Comparison of ENCODE assay signal across 8 mouse cellular contexts in genomic region chr7:65692883-65693282, GRCm38 (mm10). TPM values are rescaled to one million over a fixed set of nuclear protein-coding genes. Genes with fewer than 3 reads are reported as not detected.
DNase-seq lines count a peak whose midpoint lies in the region; ATAC-seq and TF ChIP-seq lines count a peak whose summit lies in the region.

No protein-coding gene starts in this region.

- H3K79me2 ChIP-seq in MEL (ENCODE audit: control insufficient read depth, insufficient read depth, low read length, poor library complexity), result peaks cover 9% of the 10 kb centered on the region

- TF ChIP-seq POLR2A in cerebellum, adult 2 months (IDR thresholded peaks at IDR 0.05; ENCODE audit: borderline replicate concordance, insufficient read depth, low read length), result no peak
- TF ChIP-seq POLR2A in MEL (IDR thresholded peaks at IDR 0.05; ENCODE audit: control insufficient read depth in 1 of 2, insufficient read depth in 1 of 2, low read depth in 1 of 2, low read length in 2 of 2, poor library complexity in 1 of 2), result no peak

- no peak for TF ChIP-seq CTCF in cerebellum, adult 2 months (IDR thresholded peaks at IDR 0.05; ENCODE audit: borderline replicate concordance, insufficient read depth, low read depth, low read length)
- no peak for TF ChIP-seq CTCF in MEL (IDR thresholded peaks at IDR 0.05 in 2 of 3, conservative IDR thresholded peaks at IDR 0.05 in 1 of 3; ENCODE audit: control insufficient read depth in 1 of 3, insufficient read depth in 1 of 3, low read depth in 2 of 3, low read length in 3 of 3, poor library complexity in 1 of 3, severe bottlenecking in 1 of 3)

- peak overlapping the region; percentile 92 for H3K4me3 ChIP-seq in cerebellum, adult 2 months (replicated peaks; ENCODE audit: insufficient read depth, low read depth, low read length)
- peak overlapping the region; percentile 79 to 97 for H3K4me3 ChIP-seq in MEL (ENCODE audit: control insufficient read depth in 1 of 2, insufficient read depth in 1 of 2, low read depth in 2 of 2, low read length in 2 of 2)
- H3K4me3 ChIP-seq in hindbrain, embryonic 14.5 days (replicated peaks; ENCODE audit: low read length), result peak overlapping the region; percentile 85
- peak overlapping the region; percentile 79 for H3K4me3 ChIP-seq in limb, embryonic 15.5 days
- peak overlapping the region; percentile 90 for H3K4me3 ChIP-seq in midbrain, embryonic 16.5 days (ENCODE audit: low read depth, low read length)

- H3K4me2 ChIP-seq in hindbrain, embryonic 14.5 days (replicated peaks), result peak overlapping the region; percentile 72
- H3K4me2 ChIP-seq in limb, embryonic 15.5 days, result peak overlapping the region; percentile 75
- peak overlapping the region; percentile 59 for H3K4me2 ChIP-seq in midbrain, embryonic 16.5 days (ENCODE audit: low read length)

- peaks cover 0 to 4% of the 10 kb centered on the region in 2 experiments; a peak in 3 of 4 replicates for H3K36me3 ChIP-seq in MEL (ENCODE audit: control insufficient read depth in 1 of 2, insufficient read depth in 2 of 2, low read length in 2 of 2)
- H3K36me3 ChIP-seq in hindbrain, embryonic 14.5 days (replicated peaks; ENCODE audit: control insufficient read depth, insufficient read depth), result peaks cover 34% of the 10 kb centered on the region
- peaks cover 27% of the 10 kb centered on the region for H3K36me3 ChIP-seq in limb, embryonic 15.5 days
- H3K36me3 ChIP-seq in midbrain, embryonic 16.5 days (ENCODE audit: control insufficient read depth, insufficient read depth, low read length), result peaks cover 8% of the 10 kb centered on the region; the same call in 1 of the 2 replicates

- H3K27ac ChIP-seq in cerebellum, adult 2 months (ENCODE audit: insufficient read depth, low read length), result peak overlapping the region; percentile 11; the same call in 1 of the 2 replicates
- no peak overlapping the region for H3K27ac ChIP-seq in MEL (ENCODE audit: control insufficient read depth, low read depth, low read length)
- H3K27ac ChIP-seq in hindbrain, embryonic 14.5 days, result peak overlapping the region; percentile 85
- H3K27ac ChIP-seq in limb, embryonic 15.5 days, result peak overlapping the region; percentile 77
- H3K27ac ChIP-seq in midbrain, embryonic 16.5 days (ENCODE audit: low read length), result peak overlapping the region; percentile 90

- TF ChIP-seq RAD21 in MEL (IDR thresholded peaks at IDR 0.05; ENCODE audit: low read depth, low read length), result no peak

- peak overlapping the region; percentile 68 for H3K9ac ChIP-seq in MEL (ENCODE audit: control insufficient read depth, low read depth, low read length, poor library complexity, severe bottlenecking)
- peak overlapping the region; percentile 86 for H3K9ac ChIP-seq in hindbrain, embryonic 14.5 days
- H3K9ac ChIP-seq in limb, embryonic 15.5 days, result peak overlapping the region; percentile 68
- H3K9ac ChIP-seq in midbrain, embryonic 16.5 days (ENCODE audit: low read depth, low read length), result peak overlapping the region; percentile 90

- H3K9me3 ChIP-seq in MEL (replicated peaks; ENCODE audit: insufficient read depth, low read length), result no peaks in the 10 kb centered on the region
- H3K9me3 ChIP-seq in hindbrain, embryonic 14.5 days (ENCODE audit: control insufficient read depth, low read length), result no peaks in the 10 kb centered on the region
- H3K9me3 ChIP-seq in limb, embryonic 15.5 days, result no peaks in the 10 kb centered on the region
- H3K9me3 ChIP-seq in midbrain, embryonic 16.5 days (replicated peaks; ENCODE audit: control insufficient read depth, low read length, poor library complexity, severe bottlenecking), result no peaks in the 10 kb centered on the region

- 0 out of 2 replicates have a peak, but pooled peaks cover 1% of the 10 kb centered on the region for H3K27me3 ChIP-seq in cerebellum, adult 2 months (ENCODE audit: control insufficient read depth, insufficient read depth, low read length)
- H3K27me3 ChIP-seq in MEL (ENCODE audit: control insufficient read depth in 1 of 2, insufficient read depth in 2 of 2, low read length in 2 of 2), result no peaks in the 10 kb centered on the region
- H3K27me3 ChIP-seq in hindbrain, embryonic 14.5 days (ENCODE audit: control insufficient read depth, insufficient read depth, low read length), result no peaks in the 10 kb centered on the region
- no peaks in the 10 kb centered on the region for H3K27me3 ChIP-seq in limb, embryonic 15.5 days
- no peaks in the 10 kb centered on the region for H3K27me3 ChIP-seq in midbrain, embryonic 16.5 days (ENCODE audit: control insufficient read depth, insufficient read depth, low read depth, low read length)

- peak; percentile 5; the same call in 1 of the 2 replicates for ATAC-seq in hindbrain, embryonic 14.5 days (ENCODE audit: low FRiP score)
- peak; percentile 9; the same call in 1 of the 2 replicates for ATAC-seq in limb, embryonic 15.5 days (ENCODE audit: insufficient number of reproducible peaks, low FRiP score, low TSS enrichment, low read depth)
- no peak for ATAC-seq in midbrain, embryonic 16.5 days

- WGBS in cerebellum, adult 2 months, result 2% methylated on average over 10 of the region's 10 CpGs
- 1% methylated on average over 10 of the region's 10 CpGs for WGBS in hindbrain, embryonic 14.5 days
- 1% methylated on average over 10 of the region's 10 CpGs for WGBS in limb, embryonic 15.5 days
- WGBS in midbrain, embryonic 16.5 days, result 2% methylated on average over 10 of the region's 10 CpGs

- no peaks in the 10 kb centered on the region for H3K4me1 ChIP-seq in cerebellum, adult 2 months (ENCODE audit: control insufficient read depth, insufficient read depth, low read length)
- H3K4me1 ChIP-seq in MEL (ENCODE audit: control insufficient read depth in 1 of 2, insufficient read depth in 2 of 2, low read length in 2 of 2), result peaks cover 0 to 6% of the 10 kb centered on the region in 2 experiments; a peak in 2 of 4 replicates
- H3K4me1 ChIP-seq in hindbrain, embryonic 14.5 days (replicated peaks; ENCODE audit: control insufficient read depth, insufficient read depth, low read length), result peaks cover 15% of the 10 kb centered on the region
- H3K4me1 ChIP-seq in limb, embryonic 15.5 days, result peaks cover 18% of the 10 kb centered on the region
- peaks cover 12% of the 10 kb centered on the region for H3K4me1 ChIP-seq in midbrain, embryonic 16.5 days (ENCODE audit: control insufficient read depth, insufficient read depth, low read length)

- TF ChIP-seq EP300 in MEL (IDR thresholded peaks at IDR 0.05; ENCODE audit: low read depth in 1 of 2, low read length in 2 of 2), result no peak

- no peak for DNase-seq in cerebellum, adult 2 months
- DNase-seq in cerebellum, adult 9-11 months, result no peak
- DNase-seq in MEL (ENCODE audit: low read depth, low spot score), result peak; percentile 6
- DNase-seq in hindbrain, embryonic 14.5 days (ENCODE audit: low spot score), result no peak
- DNase-seq in frontal cortex, postnatal 10 days (ENCODE audit: low spot score in 2 of 2), result no peak
- no peak for DNase-seq in cerebellum, adult 9-10 months

TF ChIP-seq in MEL, 35 proteins besides CTCF, POLR2A, EP300 and RAD21:
- no peak for TF ChIP-seq MEF2A (IDR thresholded peaks at IDR 0.05; ENCODE audit: extremely low read depth, insufficient replicate concordance, low read depth, low read length, poor library complexity, severe bottlenecking)
- no peak for TF ChIP-seq MXI1 (IDR thresholded peaks at IDR 0.05; ENCODE audit: low read depth, low read length)
- no peak for TF ChIP-seq UBTF (IDR thresholded peaks at IDR 0.05; ENCODE audit: borderline replicate concordance, insufficient read depth, low read depth, low read length)
- TF ChIP-seq TBP (IDR thresholded peaks at IDR 0.05; ENCODE audit: low read depth, low read length), result no peak
- no peak for TF ChIP-seq GABPA (IDR thresholded peaks at IDR 0.05; ENCODE audit: low read depth, low read length)
- no peak for TF ChIP-seq TCF12 (IDR thresholded peaks at IDR 0.05; ENCODE audit: low read depth, low read length)
- no peak for TF ChIP-seq GATA1 (IDR thresholded peaks at IDR 0.05; ENCODE audit: low read depth, low read length)

RNA-seq across cellular contexts. Expression of gene Tm2d3, which starts 1.9 kb away (rescaled TPM):
- 142 and 151 TPM in 2 replicates for polyA plus RNA-seq in cerebellum, adult 2 months (2012; rRNA removed)
- total RNA-seq in MEL (2012; rRNA removed), result 46.3 and 52.0 TPM in 2 replicates
- polyA plus RNA-seq in MEL (2012; ENCODE audit: insufficient read depth in 1 of 2, insufficient read length in 2 of 2, low read depth in 1 of 2, low replicate concordance in 2 of 2, missing spikeins in 1 of 2), result 10 to 100 TPM in 1 of 2 experiments, not detected in 1; 50.3 TPM
- 85.5 and 94.0 TPM in 2 replicates for polyA plus RNA-seq in hindbrain, embryonic 14.5 days (2014; fragmentation: Nextera tagmentation; extraction: Ambion mirVana)
- 81.9 and 87.1 TPM in 2 replicates for polyA plus RNA-seq in limb, embryonic 15.5 days (2015; fragmentation: Nextera tagmentation; extraction: Ambion mirVana)
- polyA plus RNA-seq in midbrain, embryonic 16.5 days (2015; fragmentation: Nextera tagmentation; extraction: Ambion mirVana), result 85.6 and 89.8 TPM in 2 replicates

RNA-seq across cellular contexts. Expression of gene Tarsl2, which starts 48.2 kb away (rescaled TPM):
- 17.6 and 17.9 TPM in 2 replicates for polyA plus RNA-seq in cerebellum, adult 2 months (2012; rRNA removed)
- total RNA-seq in MEL (2012; rRNA removed), result 15.3 and 18.7 TPM in 2 replicates
- 10 to 100 TPM in 1 of 2 experiments, not detected in 1; 26.3 TPM for polyA plus RNA-seq in MEL (2012; ENCODE audit: insufficient read depth in 1 of 2, insufficient read length in 2 of 2, low read depth in 1 of 2, low replicate concordance in 2 of 2, missing spikeins in 1 of 2)
- polyA plus RNA-seq in hindbrain, embryonic 14.5 days (2014; fragmentation: Nextera tagmentation; extraction: Ambion mirVana), result 23.7 and 29.1 TPM in 2 replicates
- polyA plus RNA-seq in limb, embryonic 15.5 days (2015; fragmentation: Nextera tagmentation; extraction: Ambion mirVana), result 8.2 and 8.9 TPM in 2 replicates
- 19.2 TPM in 2 replicates for polyA plus RNA-seq in midbrain, embryonic 16.5 days (2015; fragmentation: Nextera tagmentation; extraction: Ambion mirVana)
